Mouse (Mus musculus) testis, adult 2 months (tissue): ENCODE results near the gene G530012D18Rik.
"Not testable (repeated sequence)": the region's sequence is repeated elsewhere in the genome, so short reads cannot be mapped to it uniquely, and the experiment has no call there.

Experiments
- CTCF ChIP-seq: fragments of 200-500 bp; IDR thresholded peaks from 2 replicates; pipeline ENCODE4 v1.5.1; 2012; ENCODE audit warnings: low read depth, mild to moderate bottlenecking, inconsistent platforms, low read length, moderate library complexity; ENCODE audit not compliant: control insufficient read depth, insufficient read depth, insufficient replicate concordance
- POLR2A ChIP-seq: fragments of 200-500 bp; IDR thresholded peaks from 2 replicates; pipeline ENCODE4 v1.6.1; 2012; ENCODE audit warnings: low read depth, mild to moderate bottlenecking, inconsistent platforms, low read length, moderate library complexity; ENCODE audit not compliant: control insufficient read depth

- not testable (repeated sequence) for TF ChIP-seq CTCF, POLR2A
Observed at GRCm38 (mm10) chr1:85592526-85592925, 17.1 kb downstream of the G530012D18Rik start.
